Mouse (Mus musculus) bone marrow macrophage, adult 2 months (primary cell): ENCODE measurements at regions not wholly inside any gene's neighbourhood (a gene's known extent, or its start where the extent isn't known, plus 50 kb on each side); places are given as distances from the start of the nearest gene placed in this dataset.

Experiments used
- CTCF ChIP-seq: IDR thresholded peaks from 2 replicates; pipeline ENCODE4 v1.5.1; 2012; ENCODE audit warnings: low read depth, mild to moderate bottlenecking, low read length, moderate library complexity
- POLR2A ChIP-seq: IDR thresholded peaks from 2 replicates; pipeline ENCODE4 v1.6.1; 2012; ENCODE audit warnings: mild to moderate bottlenecking, low read depth, low read length, borderline replicate concordance

DNA sequence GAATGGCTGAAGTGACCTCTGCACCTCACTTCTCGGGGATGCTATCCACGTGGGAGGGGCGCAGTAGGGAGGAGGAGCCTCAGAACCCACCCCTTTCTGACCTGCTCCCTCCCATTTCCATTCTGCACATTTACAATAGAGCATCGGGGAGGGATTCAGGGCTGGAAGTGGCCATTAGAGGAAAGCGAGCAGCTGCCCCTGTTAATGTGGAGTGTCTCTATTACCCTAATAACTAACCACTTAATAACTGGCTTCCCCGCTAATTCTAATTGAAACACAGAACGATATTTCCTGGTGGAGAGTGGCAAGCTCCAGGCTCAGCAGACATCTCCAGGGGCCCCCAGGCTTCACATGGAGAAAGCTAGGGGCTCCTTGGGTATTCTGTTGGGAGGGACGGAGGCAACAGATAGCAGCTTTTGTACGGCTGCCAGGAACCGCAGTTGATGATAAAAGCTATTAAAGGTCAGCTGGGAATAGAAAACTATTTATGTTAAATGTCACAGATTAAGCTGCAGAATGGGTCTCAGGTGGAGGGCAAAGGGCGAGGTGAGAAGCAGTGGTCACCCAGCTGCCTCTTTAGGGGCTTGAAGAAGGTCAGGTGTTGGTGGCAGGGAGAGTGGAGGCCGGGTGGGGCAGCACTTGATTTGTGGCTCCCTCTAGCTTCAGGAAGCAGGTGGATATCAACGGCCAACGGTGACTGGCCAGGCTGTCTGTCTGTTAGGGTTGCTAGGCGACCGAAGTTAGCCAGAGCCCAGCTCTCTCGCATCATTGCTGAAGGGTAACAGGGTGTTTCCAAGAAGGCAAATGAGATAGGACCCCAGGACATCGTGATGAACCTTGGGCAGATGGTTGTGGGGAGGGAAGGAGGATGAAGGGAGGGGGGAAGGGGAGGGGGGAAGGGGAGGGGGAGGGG lies 118.4 kb upstream of the Sdk2 start:
- TF ChIP-seq POLR2A (no peak), CTCF (no peak)
